Mouse (Mus musculus) mesoderm, embryonic 11.5 days (tissue): ENCODE results near the gene Rai2.
A peak's percentile ranks its signal among the peaks of the same experiment; 100 is the strongest.

Experiments used
- DNase-seq: peaks from one replicate; pipeline ENCODE4 v3.0.0-alpha.2; 2012; ENCODE audit warnings: low read depth, low spot score

The Rai2 gene

GRCm38 (mm10) chrX:161826186-161826585 lies 109.3 kb downstream of the Rai2 start:
- peak; percentile 42 for DNase-seq
